Mouse (Mus musculus) midbrain, embryonic 10.5 days (tissue): ENCODE data around the gene Cdk2ap2. TPM values are rescaled to one million over a fixed set of nuclear protein-coding genes. Genes with fewer than 3 reads are reported as not detected.
"Not testable (repeated sequence)": the region's sequence is repeated elsewhere in the genome, so short reads cannot be mapped to it uniquely, and the experiment has no call there.

Experiments
- DNase-seq: peaks from one replicate; pipeline ENCODE4 v3.0.0-alpha.2; 2017; ENCODE audit warnings: low spot score
- H3K27ac ChIP-seq: fragments of 300-500 bp; sonication (generic); replicated peaks from 2 replicates; pipeline ENCODE4 v1.5.1; 2016; ENCODE audit warnings: mild to moderate bottlenecking
- H3K27me3 ChIP-seq: fragments of 300-500 bp; sonication (generic); 2 replicates; pipeline ENCODE4 v1.6.1; 2016; ENCODE audit warnings: low read depth, mild to moderate bottlenecking; ENCODE audit not compliant: poor library complexity, severe bottlenecking
- H3K36me3 ChIP-seq: fragments of 300-500 bp; sonication (generic); 2 replicates; pipeline ENCODE4 v1.6.1; 2016; ENCODE audit warnings: mild to moderate bottlenecking, moderate library complexity
- H3K4me1 ChIP-seq: fragments of 300-500 bp; sonication (generic); 2 replicates; pipeline ENCODE4 v1.6.1; 2016
- H3K4me3 ChIP-seq: fragments of 300-500 bp; sonication (generic); 2 replicates; pipeline ENCODE4 v1.5.1; 2016; ENCODE audit warnings: mild to moderate bottlenecking, moderate library complexity
- H3K9me3 ChIP-seq: fragments of 300-500 bp; sonication (generic); replicated peaks from 2 replicates; pipeline ENCODE4 v1.6.1; 2016; ENCODE audit warnings: mild to moderate bottlenecking
- WGBS: fragments of 180-500 bp; shearing (Covaris S2); methylation state at CpG from one replicate; pipeline ENCODE4 v1.1.7; 2016; 5-methylcytosine and 5-hydroxymethylcytosine counted together
- polyA plus RNA-seq: library from polyadenylated mRNA; unstranded; fragments of >200 nt; fragmentation: Nextera tagmentation; extraction: Ambion mirVana; gene quantifications from 2 replicates; pipeline ENCODE4 v1.2.1, GENCODE M21; 2016

Gene Cdk2ap2
- polyA plus RNA-seq, 1 experiment from 2014 or later = 82.5 TPM

DNA sequence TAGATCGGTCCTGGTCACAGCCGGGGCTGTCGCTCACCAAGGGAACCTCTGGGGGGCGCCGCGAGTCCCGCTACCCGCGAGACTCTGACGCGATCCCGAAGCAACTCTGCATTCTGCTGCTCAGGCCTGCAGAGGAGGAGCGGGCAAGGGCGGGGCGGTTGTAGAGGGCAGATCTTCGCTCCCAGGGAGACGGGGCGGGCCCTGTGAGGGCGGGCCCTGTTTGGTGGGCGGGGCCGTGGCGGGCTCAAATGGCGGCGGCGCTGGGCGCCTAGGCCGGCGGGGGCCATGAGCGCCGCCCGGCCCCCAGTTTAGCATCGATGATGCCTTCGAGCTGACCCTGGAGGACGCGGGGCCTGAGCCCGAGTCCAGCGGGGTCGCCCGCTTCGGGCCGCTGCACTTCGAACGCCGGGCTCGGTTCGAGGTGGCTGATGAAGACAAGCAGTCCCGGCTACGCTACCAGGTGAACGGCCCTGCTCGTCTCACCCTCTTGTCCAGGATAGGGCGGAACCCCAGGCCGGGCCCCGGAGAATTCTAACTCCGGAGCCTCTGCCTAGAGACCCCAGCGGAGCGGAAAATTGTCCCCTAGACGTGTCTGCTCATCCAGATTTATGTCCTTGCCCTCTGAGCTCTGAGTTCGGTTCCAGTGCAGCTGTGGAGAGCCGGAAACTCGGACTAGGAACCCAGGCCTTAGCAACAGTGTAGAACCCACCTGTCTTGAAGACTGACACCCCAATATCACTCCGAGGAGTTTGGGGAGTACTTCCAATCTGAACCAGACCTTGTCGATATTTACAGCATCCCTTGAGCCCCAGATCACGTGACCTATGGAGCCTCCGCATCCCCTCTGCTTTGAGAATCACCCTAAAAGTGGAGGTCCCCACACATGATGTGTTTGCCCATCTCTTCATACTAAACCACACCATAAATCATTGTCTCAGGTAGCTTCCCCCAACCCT lies 29.0 kb downstream of the Cdk2ap2 start, which contains the start of gene Aip:
Gene Aip (minus strand): TSS at position 118 of the 956 bp plus-strand sequence.
- no peaks in the 10 kb centered on the region for H3K27me3 ChIP-seq
- peak within 1 kb of the TSS; percentile 90 for H3K27ac ChIP-seq
- peaks cover 35% of the 10 kb centered on the region for H3K36me3 ChIP-seq
- no peaks in the 10 kb centered on the region for H3K9me3 ChIP-seq
- peak; percentile 99 for DNase-seq
- 1% methylated on average over 64 of the region's 64 CpGs for WGBS
- peaks cover 25% of the 10 kb centered on the region for H3K4me1 ChIP-seq
- peak within 1 kb of the TSS; percentile 79 for H3K4me3 ChIP-seq

DNA sequence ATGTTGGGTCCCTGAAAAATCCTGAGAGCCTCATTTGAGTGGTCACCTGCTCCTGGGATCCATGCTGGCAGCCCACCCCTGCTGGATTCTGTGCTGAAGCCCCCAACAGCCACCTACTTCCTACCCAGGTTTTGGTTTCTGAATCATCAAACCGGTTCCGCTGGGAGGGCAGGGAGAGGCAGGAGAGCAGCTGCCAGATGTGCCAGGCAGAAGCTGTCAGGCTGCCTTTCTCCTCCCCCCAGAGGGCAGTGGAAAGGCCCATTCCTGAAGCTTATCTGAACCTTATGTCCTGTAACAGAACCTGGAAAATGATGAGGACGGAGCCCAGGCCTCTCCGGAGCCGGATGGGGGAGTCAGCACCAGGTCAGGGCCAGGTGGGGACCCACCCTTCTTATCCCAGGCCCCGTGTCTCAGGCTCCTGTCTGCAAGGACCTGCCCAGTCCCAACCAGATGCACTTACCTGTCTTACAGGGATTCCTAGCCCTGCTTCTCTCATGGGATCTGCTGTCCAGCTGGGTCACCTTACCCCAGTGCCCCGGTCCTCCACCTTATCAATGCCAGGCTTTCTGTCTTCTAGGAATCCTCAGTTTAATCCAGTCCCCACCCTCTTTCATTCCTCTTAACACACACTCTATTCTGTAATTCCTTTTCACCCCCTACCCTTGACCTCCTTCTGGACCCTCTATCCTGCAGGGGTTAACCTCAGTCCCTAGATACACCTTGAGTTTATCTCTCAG lies 29.9 kb downstream of the Cdk2ap2 start:
- DNase-seq = no peak
- peaks cover 44% of the 10 kb centered on the region for H3K36me3 ChIP-seq
- peak overlapping the region; percentile 79 for H3K4me3 ChIP-seq
- H3K9me3 ChIP-seq = no peaks in the 10 kb centered on the region
- peak overlapping the region; percentile 90 for H3K27ac ChIP-seq
- 73% methylated on average over 7 of the region's 7 CpGs for WGBS
- H3K27me3 ChIP-seq = no peaks in the 10 kb centered on the region
- H3K4me1 ChIP-seq = peaks cover 22% of the 10 kb centered on the region

DNA sequence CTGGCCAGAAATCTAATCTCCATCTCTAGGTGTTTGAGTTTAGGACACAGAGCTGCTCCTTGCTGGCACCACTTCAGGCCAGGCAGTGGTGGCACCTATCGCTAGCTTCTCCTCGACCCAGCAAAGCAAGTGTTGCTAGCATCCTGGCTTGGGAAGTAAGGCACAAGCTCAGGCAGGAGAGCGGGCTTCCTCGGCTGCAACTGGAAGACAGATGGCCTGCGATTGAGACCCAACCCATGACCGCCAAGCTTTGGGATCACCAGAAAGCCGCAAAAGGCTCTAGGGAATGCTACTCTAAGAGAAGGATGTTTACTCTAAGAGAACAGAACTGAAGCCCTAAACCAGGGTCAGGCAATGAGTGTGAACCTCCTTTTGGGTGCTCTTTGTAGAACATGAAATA lies 32.5 kb downstream of the Cdk2ap2 start:
- Histone ChIP-seq H3K9me3 (no peaks in the 10 kb centered on the region), H3K27me3 (no peaks in the 10 kb centered on the region), H3K36me3 (peaks cover 61% of the 10 kb centered on the region), H3K4me1 (peaks cover 22% of the 10 kb centered on the region), H3K27ac (no peak overlapping the region), H3K4me3 (no peak overlapping the region)
- no peak for DNase-seq
- WGBS = 96% methylated on average over 7 of the region's 7 CpGs

DNA sequence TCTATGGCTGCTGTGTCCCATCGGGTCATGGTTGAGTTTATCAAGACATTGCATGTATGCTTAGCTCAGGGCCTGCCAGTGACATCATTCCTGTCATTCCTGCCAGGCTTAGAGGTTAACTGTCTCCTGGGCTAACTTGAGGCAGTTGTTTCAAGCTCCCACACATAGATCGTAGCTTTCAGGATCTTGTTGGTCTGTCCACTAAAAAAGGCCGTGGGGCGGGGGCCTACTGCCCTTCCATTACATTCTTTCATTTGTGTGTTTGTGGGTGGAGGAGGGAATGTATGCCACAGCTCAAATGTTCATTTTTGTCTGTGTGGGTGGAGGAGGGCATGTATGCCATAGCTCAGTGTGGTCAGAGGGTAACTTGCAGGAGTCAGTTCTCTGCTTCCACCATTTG lies 33.1 kb downstream of the Cdk2ap2 start:
- Histone ChIP-seq H3K36me3 (peaks cover 61% of the 10 kb centered on the region), H3K27ac (no peak overlapping the region), H3K27me3 (no peaks in the 10 kb centered on the region), H3K9me3 (no peaks in the 10 kb centered on the region), H3K4me3 (no peak overlapping the region), H3K4me1 (peaks cover 21% of the 10 kb centered on the region)
- 90% methylated on average over 4 of the region's 4 CpGs for WGBS
- no peak for DNase-seq

DNA sequence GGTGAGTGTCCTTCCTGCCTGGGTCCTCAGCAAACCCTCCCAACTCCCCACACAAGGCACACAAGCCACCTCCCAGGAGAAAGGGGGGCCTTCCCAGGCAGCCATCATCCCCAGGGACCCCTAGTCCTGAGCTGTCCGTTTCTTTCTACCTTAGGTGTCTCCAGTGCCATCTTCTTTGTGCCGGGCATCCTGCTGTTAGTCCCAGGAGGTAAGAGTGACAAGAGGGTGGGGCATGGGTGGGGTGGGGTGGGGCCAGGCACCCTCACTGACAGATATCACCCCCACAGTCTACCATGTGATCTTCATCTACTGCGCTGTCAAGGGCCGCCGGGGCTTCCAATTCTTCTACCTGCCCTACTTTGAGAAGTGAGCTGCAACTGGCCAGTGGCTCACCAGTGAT lies 34.1 kb downstream of the Cdk2ap2 start:
- H3K27me3 ChIP-seq = no peaks in the 10 kb centered on the region
- no peak overlapping the region for H3K27ac ChIP-seq
- H3K4me3 ChIP-seq = no peak overlapping the region
- H3K9me3 ChIP-seq = no peaks in the 10 kb centered on the region
- H3K36me3 ChIP-seq = peaks cover 61% of the 10 kb centered on the region
- peaks cover 17% of the 10 kb centered on the region for H3K4me1 ChIP-seq
- DNase-seq = no peak
- WGBS = 95% methylated on average over 5 of the region's 5 CpGs

DNA sequence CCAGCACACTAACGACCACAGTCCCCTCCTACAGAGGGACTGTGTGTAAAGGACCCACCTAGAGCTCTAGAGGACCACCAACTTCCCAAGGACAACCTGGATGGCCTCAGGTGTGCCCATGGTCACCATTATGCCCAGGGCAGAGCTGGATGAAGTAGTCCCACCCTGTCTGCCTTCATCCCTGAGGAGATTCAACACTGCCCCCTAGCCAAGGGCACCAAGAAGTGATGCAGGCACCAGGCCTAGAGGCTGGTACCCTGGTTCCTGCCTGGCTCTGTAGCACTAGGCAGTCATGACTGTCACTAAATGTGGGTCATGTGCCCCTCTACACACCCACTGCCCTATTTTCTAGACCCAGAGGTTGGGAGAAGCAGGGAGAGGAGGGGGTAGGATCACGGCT lies 34.8 kb downstream of the Cdk2ap2 start:
- no peak overlapping the region for H3K27ac ChIP-seq
- H3K4me1 ChIP-seq = peaks cover 10% of the 10 kb centered on the region
- WGBS = 83% methylated on average over 2 of the region's 2 CpGs
- no peaks in the 10 kb centered on the region for H3K9me3 ChIP-seq
- no peak for DNase-seq
- no peaks in the 10 kb centered on the region for H3K27me3 ChIP-seq
- H3K36me3 ChIP-seq = peaks cover 61% of the 10 kb centered on the region
- H3K4me3 ChIP-seq = no peak overlapping the region

DNA sequence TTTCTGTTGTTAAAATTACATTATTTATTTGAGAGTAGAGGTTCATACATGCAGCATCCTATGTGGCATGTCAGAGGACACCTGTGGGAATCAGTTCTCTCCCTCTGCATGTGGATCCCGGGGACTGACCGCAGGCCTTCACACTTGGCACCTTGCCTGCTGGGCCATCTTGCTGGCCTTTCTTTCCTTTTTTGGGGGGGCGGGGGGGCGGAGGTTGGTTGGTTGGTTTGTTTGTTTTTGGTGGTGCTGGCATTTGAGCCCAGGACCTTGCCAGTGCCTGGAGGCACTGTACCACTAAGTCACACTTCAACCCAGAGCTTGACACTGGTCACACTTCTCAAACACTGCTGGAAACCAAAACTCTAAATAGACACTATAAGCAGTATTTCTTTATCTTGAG lies 37.4 kb downstream of the Cdk2ap2 start:
- H3K27ac ChIP-seq = no peak overlapping the region
- DNase-seq = no peak
- no peaks in the 10 kb centered on the region for H3K9me3 ChIP-seq
- WGBS = 98% methylated on average over 4 of the region's 4 CpGs
- H3K4me1 ChIP-seq = peaks cover 9% of the 10 kb centered on the region
- H3K27me3 ChIP-seq = no peaks in the 10 kb centered on the region
- peaks cover 41% of the 10 kb centered on the region for H3K36me3 ChIP-seq
- no peak overlapping the region for H3K4me3 ChIP-seq

DNA sequence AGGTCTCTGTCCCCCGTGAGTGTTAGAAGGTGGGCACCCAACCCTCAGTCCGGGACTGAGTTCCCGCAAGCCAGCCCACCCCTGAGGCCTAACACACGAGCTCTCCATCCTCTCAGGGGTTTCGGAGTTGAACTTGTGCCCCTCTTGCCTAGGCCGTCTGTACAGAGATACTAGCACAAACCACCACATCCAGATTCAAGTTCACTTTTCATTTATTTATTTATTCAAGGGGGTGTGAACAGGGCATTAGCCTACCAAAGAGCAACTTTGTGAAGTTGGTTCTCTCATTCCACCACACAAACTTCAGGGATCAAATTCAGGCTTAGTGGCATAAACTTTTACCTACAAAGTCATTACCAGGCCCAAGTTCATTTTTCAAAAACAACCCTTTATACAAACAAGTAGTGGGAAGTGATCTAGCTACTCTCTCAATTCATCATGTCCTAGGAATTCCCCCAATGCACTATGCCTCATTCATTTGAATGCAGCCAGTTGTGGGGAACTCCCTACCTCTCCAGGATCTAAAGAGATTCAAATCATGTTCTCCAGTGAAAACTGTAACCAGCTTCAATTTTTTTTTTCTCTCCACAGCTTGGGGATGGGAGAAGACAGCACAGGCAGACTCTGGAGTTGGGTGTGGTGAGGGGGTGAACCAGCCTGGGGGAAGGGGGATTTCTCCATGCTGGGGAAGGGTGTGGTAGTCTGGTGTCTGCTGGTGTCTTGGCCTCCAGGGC lies 38.4 kb downstream of the Cdk2ap2 start:
- DNase-seq, H3K9me3 ChIP-seq, H3K4me3 ChIP-seq, H3K27ac ChIP-seq, H3K27me3 ChIP-seq: not testable (repeated sequence)
- Histone ChIP-seq H3K36me3 (peaks cover 30% of the 10 kb centered on the region), H3K4me1 (peaks cover 19% of the 10 kb centered on the region)
- 76% methylated on average over 6 of the region's 6 CpGs for WGBS

DNA sequence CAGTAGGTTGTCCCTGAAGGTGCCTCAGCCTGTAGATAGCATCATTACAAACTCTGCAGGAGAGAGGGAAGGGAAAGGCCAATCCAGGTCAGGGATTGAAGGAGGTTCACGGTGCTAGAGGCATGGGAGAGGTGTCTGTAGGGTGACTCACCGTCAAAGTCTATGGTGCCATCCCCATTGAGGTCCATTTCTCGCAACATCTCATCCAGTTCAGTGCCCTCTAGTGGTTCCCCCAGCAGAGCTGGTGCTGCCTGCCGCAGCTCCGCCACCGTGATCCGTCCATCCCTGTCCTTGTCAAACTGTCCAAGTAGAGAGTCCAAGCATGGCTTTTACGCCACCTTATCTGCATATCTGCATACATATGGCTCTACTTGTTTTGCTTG lies 39.0 kb downstream of the Cdk2ap2 start:
- not testable (repeated sequence) for H3K27me3 ChIP-seq, DNase-seq, H3K27ac ChIP-seq, H3K4me3 ChIP-seq, H3K9me3 ChIP-seq
- Histone ChIP-seq H3K36me3 (peaks cover 27% of the 10 kb centered on the region), H3K4me1 (peaks cover 20% of the 10 kb centered on the region)
- 36% methylated on average over 8 of the region's 8 CpGs for WGBS

DNA sequence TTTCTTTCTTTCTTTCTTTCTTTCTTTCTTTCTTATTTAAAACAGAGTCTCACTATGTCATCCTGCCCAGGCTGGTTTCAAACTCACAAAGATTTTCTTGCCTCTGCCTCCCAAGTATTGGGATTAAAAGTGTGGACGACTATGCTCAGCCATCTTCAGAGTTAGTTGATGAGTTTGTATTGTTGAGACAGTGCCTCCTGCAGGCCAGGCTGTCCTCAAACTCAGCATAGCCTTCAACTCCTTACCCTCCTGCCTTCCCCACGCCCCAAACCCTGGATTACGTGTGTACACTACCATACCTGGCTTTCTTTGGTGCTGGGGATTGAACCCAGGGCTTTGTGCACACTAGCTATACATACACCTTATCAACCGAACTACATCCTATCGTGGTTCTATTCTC lies 39.5 kb downstream of the Cdk2ap2 start:
- H3K27me3 ChIP-seq = no peaks in the 10 kb centered on the region
- H3K4me1 ChIP-seq = peaks cover 20% of the 10 kb centered on the region
- H3K36me3 ChIP-seq = peaks cover 22% of the 10 kb centered on the region
- 77% methylated on average over 5 of the region's 5 CpGs for WGBS
- DNase-seq = no peak
- H3K27ac ChIP-seq = no peak overlapping the region
- H3K4me3 ChIP-seq = no peak overlapping the region
- no peaks in the 10 kb centered on the region for H3K9me3 ChIP-seq

DNA sequence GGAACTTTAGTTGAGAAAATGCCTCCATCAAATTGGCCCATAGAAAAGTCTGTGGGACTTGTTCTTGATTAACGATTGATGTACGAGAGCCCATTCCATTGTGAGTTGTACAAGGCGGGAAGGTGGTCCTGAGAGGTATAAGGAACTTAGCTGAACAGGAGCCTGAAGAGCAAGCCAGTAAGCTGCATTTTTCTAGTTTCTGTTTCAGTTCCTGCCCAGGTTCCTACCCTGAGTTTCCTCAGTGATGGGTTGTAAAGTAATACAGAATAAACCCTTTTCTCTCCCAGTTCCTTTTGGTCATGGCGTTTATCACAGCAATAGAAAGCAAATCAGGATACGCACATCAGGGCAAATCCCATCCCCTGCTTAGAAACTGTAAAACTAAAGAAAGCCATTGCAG lies 40.9 kb downstream of the Cdk2ap2 start:
- Histone ChIP-seq H3K36me3 (peaks cover 7% of the 10 kb centered on the region), H3K27ac (no peak overlapping the region), H3K4me3 (no peak overlapping the region), H3K27me3 (no peaks in the 10 kb centered on the region), H3K4me1 (peaks cover 22% of the 10 kb centered on the region), H3K9me3 (no peaks in the 10 kb centered on the region)
- no peak for DNase-seq
- WGBS = 93% methylated on average over 5 of the region's 5 CpGs

DNA sequence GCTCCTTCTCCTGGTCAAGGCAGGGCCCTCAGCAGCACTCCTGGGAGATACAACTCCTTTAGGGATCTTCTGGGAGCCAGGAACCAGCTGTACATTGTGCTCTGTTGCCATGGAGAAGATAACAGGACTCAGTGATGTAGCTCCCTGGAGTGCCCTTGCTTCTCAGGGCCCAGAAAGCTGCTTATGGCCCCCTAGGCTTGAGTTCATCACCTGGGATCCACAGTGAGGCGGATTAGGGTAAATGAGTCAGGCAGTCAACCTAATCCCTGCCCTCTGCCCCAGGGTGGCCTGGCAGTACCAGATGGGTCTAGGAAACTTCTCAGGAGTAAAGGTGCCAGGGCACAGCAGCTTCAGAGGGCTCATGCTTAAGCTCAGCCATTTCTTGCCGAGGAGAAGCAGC lies 42.5 kb downstream of the Cdk2ap2 start, which contains the start of gene Gpr152:
Gene Gpr152 (plus strand): TSS at position 342 of the 400 bp plus-strand sequence.
- H3K27ac ChIP-seq = peak within 1 kb of the TSS; percentile 65
- no peaks in the 10 kb centered on the region for H3K36me3 ChIP-seq
- peaks cover 23% of the 10 kb centered on the region for H3K4me1 ChIP-seq
- no peaks in the 10 kb centered on the region for H3K27me3 ChIP-seq
- H3K4me3 ChIP-seq = no peak within 1 kb of the TSS
- 65% methylated on average over 2 of the region's 2 CpGs for WGBS
- H3K9me3 ChIP-seq = no peaks in the 10 kb centered on the region
- no peak for DNase-seq
